Mouse (Mus musculus) kidney, postnatal 25 days (tissue): ENCODE results near the gene Atxn2l.
A peak's percentile ranks its signal among the peaks of the same experiment; 100 is the strongest.

Experiments
- DNase-seq, 2 experiments: peaks; one replicate each; pipeline ENCODE4 v3.0.0; 2021; ENCODE audit warnings: mixed read lengths in 2 of 2

Gene Atxn2l

DNA sequence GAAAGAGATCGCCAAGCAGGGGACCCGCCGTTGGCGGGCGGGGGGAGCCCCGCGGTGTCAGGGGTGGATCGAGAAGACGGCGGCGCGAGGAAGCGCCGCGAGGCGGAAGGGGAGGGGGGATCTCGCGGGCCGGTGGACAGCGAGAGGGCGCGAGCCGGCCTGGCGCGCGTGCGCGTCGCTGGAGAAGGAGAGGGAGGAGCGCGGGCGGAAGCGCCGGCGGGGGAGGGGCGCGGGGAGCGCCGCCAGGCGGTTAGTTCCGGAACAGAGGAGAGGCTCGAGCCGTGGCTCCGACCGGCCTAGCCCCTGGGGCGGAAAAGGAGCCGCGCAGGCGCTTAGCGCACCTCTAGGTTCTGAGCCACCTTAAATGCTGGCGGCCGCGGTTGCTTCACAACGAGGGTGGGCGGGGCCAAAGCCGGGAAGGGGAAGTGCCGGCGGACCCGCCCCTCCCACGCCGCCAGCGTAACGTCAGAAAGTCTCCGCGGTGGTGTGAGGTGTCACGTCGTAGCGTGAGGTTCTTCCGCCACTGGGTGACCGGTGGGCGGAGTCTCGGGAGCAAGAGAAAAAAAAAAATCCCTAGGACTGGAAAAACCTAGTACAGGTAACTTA lies at the start of gene Atxn2l:
Gene Atxn2l (minus strand): TSS at position 165 of the 606 bp plus-strand sequence.
- DNase-seq = peak; percentile 99

DNA sequence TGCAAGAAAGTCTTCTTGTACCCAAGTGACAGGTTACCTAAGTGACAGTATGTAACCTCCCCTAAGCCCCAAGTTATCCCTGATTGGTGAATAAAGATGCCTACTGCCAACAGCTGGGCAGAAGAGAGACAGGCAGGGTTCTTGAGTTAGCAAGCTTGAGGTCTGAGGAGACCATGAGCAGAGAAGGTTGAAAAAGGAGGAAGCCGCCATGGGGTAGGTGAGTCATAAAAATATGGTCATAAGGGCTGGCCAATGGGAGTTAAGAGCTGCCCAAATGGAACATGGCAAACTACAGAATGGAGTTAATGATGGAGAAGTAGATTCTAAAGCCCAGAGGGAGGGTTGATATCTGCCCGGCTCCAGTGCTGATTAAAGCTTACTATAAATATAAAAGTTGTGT lies 42.4 kb upstream of the Atxn2l start:
- no peak for DNase-seq

DNA sequence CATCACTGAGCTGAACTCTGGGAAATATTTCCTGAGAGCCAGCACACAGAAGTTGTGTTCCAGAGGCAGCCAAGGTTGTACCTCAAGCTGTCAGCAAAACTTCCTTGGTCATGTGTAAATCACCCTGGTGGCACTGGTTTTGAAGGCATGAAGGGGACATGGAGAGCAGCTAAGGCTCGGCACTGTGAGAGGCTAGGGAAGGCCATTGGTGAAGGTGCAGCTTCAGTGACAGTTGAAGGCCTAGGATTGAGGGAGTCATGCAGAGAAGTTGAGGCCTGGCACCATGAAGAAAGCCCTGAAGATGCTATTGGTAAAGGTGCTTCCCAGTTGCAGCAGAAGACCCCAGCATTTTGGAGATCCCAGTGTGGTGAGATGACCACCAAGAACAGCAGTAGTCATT lies 38.4 kb upstream of the Atxn2l start:
- no peak for DNase-seq

DNA sequence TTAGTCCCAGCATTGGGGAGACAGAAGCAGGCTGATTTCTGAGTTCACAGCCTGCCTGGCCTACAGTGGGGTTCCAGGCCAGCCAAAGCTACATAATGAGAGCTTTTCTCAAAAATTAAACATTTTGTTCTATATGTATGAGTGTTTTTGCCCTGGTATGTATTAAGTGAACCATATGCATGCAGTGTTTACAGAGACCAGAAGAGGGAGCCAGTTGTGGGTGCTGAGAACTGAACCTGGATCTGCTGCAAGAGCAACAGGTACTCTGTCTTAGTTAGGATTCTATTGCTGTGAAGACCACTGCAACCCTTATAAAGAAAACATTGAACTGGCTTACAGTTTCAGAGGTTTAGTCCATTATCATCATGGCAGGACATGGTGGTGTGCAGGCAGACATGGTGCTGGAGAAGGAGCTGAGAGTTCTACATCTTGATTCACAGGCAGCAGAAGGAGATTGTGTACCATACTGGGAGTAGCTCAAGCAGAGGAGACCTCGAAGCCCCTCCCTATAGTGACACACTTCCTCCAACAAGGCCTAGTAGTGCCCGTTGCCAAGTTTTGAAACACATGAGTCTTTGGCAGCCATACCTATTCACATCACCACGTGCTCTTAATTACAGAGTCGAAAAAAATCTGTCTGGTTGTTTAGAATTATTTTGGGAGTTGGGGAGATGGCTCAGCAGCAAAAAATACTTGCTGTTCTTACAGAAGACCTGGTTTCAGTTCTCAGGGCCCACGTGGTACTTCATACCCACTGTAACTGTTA lies 34.8 kb upstream of the Atxn2l start:
- DNase-seq = peak in 1 of 2 experiments; percentile 41

DNA sequence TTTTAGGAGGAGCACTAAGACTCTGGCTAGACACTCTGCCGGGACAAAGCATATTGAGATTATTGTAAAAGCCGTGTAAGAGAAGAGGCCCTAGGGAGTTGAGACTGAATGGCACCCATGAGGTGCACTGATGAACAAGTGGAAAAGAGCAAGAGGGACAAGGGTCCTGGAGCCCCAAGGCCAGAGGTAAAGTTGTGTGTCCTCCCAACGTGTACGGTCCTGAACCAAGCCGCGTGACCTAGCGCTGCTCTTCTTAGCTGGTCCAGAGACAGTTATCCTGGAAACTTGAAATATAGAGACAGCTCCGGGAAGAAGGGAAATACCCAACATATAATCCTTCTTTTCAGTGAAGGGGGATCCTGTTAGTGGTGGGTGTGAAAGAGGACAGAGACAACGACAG lies 33.2 kb upstream of the Atxn2l start:
- DNase-seq = no peak

DNA sequence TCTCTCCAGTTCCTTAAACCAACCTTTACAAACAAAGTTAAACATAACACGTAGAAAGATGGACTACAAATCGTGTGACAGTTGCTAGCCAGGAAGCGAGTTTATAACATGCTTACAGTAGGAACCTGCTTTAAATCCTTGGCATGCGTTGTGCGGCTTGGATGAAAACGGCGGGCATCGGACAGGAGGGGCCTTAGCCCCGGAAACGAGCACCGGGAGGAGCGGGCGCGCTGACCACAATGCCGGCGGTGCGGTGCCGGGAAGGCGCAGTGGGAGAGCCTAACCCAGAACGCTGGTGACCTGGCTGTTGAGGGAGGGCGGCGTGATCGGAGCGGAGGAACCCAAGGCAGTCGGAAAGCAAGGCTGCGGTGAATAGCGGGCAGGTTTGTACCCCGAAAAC lies 32.5 kb upstream of the Atxn2l start:
- peak in 1 of 2 experiments; percentile 22 for DNase-seq

DNA sequence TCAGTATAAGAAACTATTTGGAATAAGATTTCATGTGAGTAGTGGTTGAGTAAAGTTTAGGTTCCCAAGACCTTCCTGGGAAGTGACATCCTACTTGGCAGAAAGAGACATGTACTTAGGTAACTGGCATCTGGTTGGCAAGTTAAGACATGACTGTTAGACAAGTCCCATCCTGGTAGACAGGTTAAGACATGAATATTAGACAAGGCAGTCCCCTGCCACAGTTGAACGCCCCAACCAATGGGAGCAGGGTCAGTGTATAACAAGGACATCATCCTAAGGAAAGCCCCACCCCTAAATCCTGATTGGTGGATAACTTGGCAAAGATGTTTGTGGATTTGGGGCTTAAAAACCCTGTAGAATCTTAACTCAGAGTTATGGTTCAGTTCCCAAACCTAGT lies 30.2 kb upstream of the Atxn2l start:
- DNase-seq = no peak

DNA sequence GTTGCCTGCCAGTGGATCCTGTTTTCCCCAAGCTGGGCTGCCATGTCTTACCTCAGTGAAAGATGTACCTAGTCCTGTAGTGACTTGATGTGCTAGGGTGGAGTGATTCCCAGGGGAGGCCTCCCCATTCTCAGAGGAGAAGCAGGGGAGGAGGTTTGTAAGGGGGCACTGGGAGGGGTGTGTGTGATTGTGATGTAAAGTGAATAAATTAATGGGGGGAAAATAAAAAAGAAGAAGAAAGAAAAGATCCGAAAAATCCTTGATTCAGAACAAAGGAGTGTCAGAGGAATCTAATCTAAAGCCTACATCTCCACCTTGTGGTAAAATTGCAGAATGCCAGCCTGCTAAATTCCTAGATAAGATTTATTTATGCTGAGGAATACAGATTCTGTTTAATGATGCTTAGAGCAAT lies 24.9 kb upstream of the Atxn2l start:
- DNase-seq = peak in 1 of 2 experiments; percentile 45

DNA sequence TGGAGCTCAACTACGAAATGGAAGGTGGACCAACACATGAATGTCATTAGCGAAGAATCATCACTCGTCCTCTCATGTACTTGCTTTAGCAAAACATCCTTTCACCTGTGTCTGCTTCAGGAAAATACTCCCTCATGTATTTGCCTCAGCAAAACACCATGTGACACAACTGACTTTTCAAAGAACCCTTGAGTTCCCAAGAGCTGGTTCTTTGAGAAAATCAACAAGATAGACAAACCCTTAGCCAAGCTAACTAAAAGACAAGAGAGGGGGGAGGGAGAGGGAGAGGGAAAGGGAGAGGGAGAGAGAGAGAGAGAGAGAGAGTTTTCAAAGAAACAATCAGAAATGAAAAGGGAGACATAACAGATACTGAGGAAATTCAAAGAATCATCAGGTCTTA lies 20.1 kb upstream of the Atxn2l start:
- DNase-seq = no peak

DNA sequence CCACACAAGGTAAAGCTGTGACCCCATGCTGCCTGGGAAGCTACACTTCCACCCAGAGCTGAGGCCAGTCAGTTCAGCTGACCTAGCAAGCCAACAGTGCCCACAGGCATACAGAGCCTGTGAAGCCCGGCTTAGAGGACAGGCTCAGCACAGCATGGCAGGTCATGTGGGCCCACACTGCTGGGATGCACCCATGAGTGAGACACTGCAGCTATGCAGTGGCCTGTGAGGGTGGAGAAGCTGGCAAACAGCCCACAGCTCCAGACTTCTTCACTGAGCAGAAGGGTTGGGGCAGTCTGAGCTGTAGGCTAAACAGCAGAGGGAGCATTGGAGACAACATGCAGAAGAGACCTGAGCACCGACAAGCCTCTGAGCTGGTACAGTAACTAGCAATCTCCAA lies 16.3 kb upstream of the Atxn2l start:
- DNase-seq = peak; percentile 45 to 58

DNA sequence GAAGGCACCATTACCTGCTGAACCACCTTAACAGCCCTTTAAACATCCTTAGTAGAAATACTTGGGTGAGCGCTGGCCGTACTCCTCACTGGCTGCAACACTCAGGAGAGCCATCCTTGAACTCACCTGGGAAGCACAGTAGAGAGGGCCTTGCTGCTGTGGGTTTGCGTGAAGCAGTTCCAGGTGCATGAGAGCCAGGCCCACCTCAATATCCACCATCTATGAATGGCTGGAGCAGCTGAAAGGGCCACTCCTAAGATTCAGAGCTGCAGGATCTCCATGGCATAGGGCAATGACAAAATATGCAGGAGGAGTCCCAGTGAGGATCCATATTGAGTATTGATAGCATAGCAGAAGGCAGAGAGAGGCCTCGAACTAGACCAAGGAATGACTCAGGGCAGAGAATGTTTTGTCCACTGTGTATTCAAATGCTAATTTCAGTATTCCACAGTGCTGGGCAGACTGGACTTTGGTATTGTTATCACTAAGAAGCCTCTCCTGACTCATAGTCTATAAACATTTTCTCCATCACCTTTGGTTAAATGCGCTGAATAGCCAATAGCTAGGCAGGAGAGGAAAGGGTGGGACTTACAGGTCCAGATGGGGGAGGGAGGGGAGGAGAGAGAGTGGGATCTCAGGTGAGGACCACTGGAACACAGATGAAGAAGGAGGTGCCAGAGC lies 15.2 kb upstream of the Atxn2l start:
- DNase-seq = no peak

DNA sequence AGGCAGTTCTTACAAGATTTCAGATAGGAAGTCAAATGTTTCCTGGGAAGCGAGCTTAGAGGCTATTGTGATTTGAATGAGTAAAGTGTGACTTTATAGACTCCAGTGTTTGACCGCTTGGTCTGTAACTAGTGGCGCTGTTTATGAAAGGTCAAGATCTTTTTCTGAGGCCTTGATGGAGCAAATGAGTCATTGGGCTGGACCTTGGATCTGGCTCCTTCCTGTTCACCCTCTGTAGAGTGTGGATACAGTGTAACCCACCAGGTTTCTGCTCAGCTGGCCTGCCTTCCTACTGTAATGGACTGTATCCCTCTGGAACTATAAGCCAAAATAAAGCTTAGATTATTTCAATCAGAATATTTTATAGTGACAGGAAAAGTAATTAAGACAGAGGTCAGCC lies 8.1 kb upstream of the Atxn2l start:
- DNase-seq = no peak

DNA sequence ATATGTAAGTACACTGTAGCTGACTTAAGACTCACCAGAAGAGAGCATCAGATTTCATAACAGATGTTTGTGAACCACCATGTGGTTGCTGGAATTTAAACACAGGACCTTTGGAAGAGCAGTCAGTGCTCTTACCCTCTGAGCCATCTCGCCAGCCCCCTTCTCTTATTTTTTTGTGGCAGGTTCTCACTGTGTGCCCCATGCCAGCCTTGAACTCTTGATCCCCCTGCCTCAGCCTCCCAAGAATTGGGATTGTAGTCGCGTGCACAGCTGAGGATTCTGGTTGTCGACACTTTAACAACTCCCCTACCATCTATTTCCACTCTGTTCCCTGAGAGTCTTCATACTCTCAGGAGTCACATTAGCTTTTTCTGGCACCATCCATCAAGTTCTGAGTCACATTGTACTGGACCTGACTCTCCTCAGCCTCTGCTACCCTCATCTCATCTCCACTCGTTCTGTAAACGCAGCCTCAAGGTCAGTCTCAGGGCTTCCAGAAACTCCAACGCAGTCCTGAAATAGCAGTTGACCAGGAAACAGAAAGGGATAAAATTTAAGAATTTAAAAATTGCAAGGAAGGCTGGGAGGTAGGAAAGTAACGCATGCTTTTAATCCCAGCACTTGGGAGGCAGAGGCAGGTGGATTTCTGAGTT lies 4.0 kb upstream of the Atxn2l start:
- no peak for DNase-seq

DNA sequence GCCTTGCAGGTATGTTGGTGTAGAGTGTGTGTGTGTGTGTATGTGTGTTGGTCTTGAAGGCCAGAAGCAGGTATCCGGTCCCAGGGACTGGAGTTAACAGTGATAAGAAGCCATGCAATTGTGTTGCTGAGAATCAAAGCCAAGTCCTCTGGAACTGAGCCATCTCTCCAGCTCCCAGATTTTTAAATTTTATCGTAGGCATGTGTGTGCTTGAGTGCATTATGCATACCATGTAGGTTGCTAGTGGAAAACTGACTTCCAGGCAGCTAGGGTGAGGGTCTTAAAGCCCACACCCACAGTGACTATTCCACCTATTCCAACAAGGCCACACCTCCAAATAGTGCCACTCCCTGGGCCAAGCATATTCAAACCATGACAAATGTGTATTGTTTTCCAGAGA lies 1.7 kb upstream of the Atxn2l start:
- DNase-seq = no peak

DNA sequence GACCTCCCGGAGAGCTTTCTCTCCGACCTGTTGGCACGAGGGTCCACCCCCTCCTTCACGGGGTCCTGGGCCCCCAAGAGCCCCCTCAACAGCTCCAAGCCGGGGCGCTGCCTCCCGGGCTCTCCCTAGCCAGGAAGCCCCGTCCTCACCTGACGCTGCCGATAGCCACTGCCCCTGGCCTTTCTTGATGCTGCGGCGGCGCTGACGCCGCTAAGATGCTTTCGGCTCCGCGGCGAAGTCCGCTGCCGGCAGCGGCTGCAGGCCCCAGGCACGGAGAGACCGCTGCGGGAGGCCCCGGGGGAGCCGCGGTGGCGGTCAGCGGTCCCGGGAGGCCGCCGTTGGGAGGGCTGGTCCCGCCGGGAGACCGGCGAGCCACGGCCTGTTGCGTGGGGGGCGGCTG lies 486 bp downstream of the Atxn2l start:
- DNase-seq = no peak

DNA sequence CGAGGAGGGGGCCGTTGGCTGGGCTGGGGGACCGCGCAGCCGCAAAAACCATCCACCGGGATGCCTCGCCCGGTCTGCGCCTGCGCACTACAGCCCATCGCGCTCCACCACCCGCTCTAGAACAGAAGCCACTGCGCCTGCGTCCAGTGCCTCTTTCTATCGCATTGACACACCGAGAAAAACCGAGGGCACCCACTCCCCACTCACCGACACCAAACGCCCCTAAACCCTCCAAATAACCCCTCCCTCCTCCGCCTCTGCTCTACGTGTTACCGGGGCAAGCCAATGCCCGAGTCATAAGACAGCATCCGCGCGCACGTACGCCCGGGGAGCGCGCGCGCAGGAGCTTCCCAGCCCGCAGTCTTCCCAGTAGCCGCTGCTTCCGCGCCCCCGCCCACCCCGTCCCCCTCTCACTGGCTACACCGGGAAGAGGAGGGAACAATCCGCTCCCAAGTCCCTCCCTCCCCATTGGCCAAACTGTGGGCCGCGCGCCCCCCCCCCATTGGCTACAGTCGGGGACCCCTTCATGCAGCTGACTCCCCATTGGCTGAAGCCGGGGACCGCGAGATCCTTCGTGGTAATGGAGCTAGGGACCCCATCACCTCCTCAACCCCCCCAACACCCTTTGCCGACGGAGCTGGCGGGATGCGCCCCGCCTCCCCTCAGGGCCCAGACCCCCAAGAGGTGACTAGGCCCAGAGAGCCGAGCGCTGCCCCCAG lies 1.1 kb downstream of the Atxn2l start:
- DNase-seq = peak; percentile 92 to 98

DNA sequence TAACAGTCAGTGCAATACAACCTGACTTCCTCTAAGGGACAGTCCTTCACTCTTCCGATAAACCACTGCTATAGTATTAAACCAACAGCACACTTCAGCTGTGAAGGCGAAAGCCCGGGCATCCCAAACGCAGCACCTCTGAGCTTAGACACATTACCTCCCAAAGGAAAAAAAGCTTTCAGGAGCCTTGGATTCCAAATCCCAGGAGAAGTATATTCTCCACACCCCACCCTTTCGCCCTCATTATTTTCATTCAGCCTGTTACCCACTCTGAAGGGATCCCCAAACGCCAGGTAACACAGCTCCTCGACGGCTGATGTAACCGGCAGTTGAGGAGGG lies 1.6 kb downstream of the Atxn2l start:
- no peak for DNase-seq

DNA sequence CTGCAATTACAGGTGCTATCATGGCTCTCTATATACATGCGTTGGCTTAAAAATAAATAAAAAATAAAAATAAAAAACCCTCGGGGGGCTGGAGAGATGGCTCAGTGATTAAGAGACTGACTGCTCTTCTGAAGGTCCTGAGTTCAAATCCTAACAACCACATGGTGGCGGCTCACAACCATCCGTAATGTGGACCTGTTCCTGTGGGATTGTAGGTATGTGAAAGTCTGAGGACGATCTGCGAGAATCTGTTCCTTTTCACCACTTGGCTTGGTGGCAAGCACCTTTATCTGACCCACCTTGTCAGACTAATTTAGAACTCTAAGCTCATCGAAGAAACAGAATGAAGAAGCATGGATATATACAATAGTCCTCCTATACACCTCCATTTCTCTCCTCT lies 3.8 kb downstream of the Atxn2l start:
- DNase-seq = no peak

DNA sequence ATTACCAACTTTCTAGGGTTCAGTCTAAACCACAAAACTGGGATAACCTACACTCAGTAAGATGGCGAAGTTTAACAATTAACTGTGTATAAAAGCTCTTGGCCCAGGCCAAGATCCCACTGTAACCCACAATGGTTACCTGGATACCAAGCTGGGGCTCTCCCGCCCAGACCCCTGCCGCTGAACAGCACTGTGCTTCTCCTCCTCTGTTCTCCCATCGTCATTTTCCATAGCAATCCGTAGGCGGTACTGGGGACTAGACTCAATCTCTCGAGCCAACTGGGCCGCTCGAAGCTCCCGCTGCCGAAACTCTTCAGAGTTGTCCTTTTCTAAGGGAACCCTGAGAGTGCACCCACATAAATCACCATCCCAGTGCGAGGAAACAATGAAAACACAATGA lies 5.3 kb downstream of the Atxn2l start:
- DNase-seq = no peak

DNA sequence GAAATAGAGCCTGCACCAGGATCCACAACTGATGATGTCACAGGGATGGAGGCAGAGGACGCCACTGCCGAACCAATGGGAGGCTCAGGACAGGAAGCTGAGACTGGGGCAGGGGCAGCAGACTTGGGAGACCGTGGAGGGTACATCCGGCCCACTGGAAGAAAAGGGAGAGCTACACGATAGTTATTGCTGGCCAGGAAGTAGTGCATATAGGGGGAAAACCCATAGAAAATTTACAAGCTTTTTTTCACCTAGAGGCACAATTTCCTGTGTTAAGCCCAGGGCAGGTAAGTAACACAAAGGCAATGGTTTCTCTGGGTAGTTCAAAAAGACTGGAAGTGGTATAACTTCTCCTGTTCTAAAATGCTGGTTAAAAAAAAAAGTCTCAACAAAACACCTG lies 6.8 kb downstream of the Atxn2l start:
- no peak for DNase-seq

DNA sequence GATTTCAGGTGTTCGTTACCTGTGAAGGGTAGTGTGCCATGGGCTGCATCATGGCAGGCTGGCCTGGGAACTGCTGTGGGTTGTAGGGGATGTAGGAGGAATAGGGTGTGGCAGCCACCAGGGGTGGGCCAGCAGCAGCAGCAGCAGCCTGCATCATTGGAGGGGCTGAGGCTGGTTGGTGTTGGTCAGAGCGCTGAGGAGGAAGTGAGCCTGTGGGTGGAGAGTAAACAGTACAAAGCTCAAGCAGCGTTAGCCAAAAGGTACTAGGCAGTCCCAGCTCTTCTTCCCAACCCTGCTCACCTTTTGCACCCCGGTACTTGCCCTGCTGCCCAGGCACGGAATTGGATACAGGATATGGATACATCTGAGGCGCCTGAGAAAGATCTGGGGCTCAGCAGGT lies 9.1 kb downstream of the Atxn2l start:
- DNase-seq = no peak

DNA sequence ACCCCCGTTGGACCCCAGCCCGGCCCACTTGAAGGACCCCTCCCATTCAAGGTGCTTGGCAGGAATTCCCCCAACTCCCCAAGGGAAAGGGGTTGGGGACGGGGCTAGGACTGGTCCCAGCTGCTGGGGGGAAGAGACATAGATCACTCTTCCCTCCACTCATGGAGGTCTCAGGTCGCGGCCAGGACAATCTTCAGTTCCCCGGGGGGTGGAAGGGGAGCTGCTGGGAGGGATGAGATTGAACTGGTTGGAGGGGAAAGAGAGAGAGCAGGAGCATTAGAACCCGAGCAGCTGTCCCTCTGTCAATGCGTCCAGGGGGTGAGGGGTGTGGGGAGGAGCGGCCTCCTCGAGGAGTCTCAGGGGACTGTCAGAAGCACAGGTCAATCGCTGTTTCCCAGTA lies 11.3 kb downstream of the Atxn2l start:
- DNase-seq = no peak

DNA sequence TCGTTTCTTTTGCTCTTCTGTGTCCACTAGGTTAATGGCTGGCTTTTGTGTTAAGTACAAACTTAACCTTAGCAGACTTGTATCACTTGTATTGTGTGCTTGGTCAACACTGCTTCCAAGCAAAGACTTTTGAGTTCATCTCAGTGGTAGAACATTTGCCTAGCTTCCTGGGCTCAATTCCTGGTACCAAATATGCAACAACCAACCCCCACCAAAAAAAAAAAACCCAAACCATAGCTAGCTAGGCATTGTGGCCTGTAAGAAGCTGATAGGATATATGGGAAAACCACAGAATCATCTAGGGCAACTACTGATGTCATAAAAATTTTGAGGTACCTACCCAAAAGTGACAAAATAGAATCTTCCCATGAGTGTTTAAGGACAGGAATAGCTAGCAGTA lies 12.2 kb downstream of the Atxn2l start:
- no peak for DNase-seq
